Mouse (Mus musculus) hindbrain, embryonic 14.5 days (tissue): ENCODE data around the gene Pax7. TPM values are rescaled to one million over a fixed set of nuclear protein-coding genes. Genes with fewer than 3 reads are reported as not detected.

Experiments used
- ATAC-seq: fragments of 200-750 bp; cut with Nextera tagmentation; 2 replicates; pipeline ENCODE4 v1.8.0; 2017; ENCODE audit warnings: moderate number of reproducible peaks, mild to moderate bottlenecking, moderate TSS enrichment, moderate library complexity; ENCODE audit not compliant: low FRiP score
- DNase-seq: peaks from one replicate; pipeline ENCODE4 v3.0.0-alpha.2; 2015; ENCODE audit warnings: low spot score
- H3K27ac ChIP-seq: fragments of 300-500 bp; sonication (generic); 2 replicates; pipeline ENCODE4 v1.5.1; 2014; ENCODE audit warnings: mild to moderate bottlenecking, moderate library complexity
- H3K27me3 ChIP-seq: fragments of 300-500 bp; sonication (generic); 2 replicates; pipeline ENCODE4 v1.6.1; 2014; ENCODE audit warnings: mild to moderate bottlenecking, low read length, mixed read lengths; ENCODE audit not compliant: control insufficient read depth, insufficient read depth
- H3K36me3 ChIP-seq: fragments of 300-500 bp; sonication (generic); replicated peaks from 2 replicates; pipeline ENCODE4 v1.6.1; 2014; ENCODE audit not compliant: control insufficient read depth, insufficient read depth
- H3K4me1 ChIP-seq: fragments of 300-500 bp; sonication (generic); replicated peaks from 2 replicates; pipeline ENCODE4 v1.6.1; 2014; ENCODE audit warnings: antibody characterized with exemption, low read length, mixed read lengths; ENCODE audit not compliant: control insufficient read depth, insufficient read depth
- H3K4me2 ChIP-seq: fragments of 300-500 bp; sonication (generic); replicated peaks from 2 replicates; pipeline ENCODE4 v1.6.1; 2014; ENCODE audit warnings: mild to moderate bottlenecking, moderate library complexity
- H3K4me3 ChIP-seq: fragments of 300-500 bp; sonication (generic); replicated peaks from 2 replicates; pipeline ENCODE4 v1.5.1; 2014; ENCODE audit warnings: mild to moderate bottlenecking, low read length
- H3K9ac ChIP-seq: fragments of 300-500 bp; sonication (generic); 2 replicates; pipeline ENCODE4 v1.6.1; 2014
- H3K9me3 ChIP-seq: fragments of 300-500 bp; sonication (generic); 2 replicates; pipeline ENCODE4 v1.6.1; 2016; ENCODE audit warnings: low read length; ENCODE audit not compliant: control insufficient read depth
- WGBS: fragments of 180-500 bp; shearing (Covaris S2); extraction: QIAGEN DNeasy Blood & Tissue Kit; methylation state at CpG from one replicate; pipeline ENCODE4 v1.1.7; 2014; 5-methylcytosine and 5-hydroxymethylcytosine counted together
- polyA plus RNA-seq: library from polyadenylated mRNA; unstranded; fragments of >200 nt; fragmentation: Nextera tagmentation; extraction: Ambion mirVana; gene quantifications from 2 replicates; pipeline ENCODE4 v1.2.1, GENCODE M21; 2014

The Pax7 gene
- polyA plus RNA-seq, 1 experiment from 2014 or later, result 0.24 TPM

DNA sequence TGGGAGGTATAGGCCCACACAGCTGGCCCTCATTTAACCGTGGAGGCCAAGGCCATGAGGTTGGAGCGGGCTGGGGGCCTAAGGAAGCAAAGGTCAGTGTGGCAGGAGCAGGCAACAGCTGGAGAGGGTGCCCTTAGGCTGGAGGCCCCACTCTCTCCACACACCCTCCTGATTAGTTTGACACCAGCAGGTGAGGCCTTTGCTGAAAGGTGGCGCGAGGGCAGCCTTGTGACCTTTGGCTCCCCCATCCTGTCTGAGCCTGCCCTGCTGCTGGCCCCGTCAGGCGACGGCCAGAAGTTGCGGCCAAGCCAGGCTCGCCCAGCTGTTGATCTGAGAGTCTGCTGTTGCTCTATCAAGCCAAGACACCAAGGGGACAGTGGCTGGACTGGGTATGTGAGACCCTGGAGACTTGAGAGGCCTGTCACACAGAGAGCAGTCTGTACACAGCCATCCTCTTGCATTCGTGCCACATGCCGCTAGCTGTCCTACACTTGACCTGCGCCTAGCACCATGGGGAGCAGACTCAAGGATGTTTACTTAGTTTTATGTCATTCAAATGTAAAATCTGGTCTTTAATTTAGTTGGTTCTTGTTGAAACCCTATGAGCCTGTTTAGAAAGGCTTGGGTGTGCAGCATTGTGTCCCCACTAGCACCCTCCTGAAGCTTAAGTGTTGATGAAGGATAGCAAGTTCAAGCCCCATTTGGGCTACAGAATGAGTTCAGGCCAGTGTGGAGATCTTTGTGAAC, 86.0 kb downstream of the Pax7 start:
- ATAC-seq (no peak), DNase-seq (no peak)
- no peaks in the 10 kb centered on the region for H3K36me3 ChIP-seq

DNA sequence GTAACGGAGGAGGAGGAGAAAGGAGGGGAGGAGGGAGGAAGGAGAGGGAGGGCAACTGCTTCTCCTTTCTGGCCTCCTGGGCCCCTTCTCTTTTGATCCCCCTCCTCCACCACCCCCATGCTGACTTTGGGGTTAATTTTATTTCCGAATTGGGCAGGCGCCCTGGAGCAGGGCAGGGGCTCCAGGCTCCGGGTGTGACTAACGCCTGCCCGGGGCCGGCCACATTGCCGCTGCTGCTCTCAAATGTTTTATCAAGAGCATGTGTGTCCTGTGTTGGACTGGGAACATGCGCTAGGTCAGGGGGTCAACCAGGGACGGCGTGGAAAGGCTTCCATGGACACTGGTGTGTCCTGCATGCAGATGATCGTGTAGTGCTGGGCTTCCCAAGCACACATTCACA, 87.2 kb downstream of the Pax7 start:
- Histone ChIP-seq H3K4me3 (no peak overlapping the region), H3K36me3 (no peaks in the 10 kb centered on the region), H3K27ac (no peak overlapping the region), H3K9me3 (no peaks in the 10 kb centered on the region), H3K4me2 (no peak overlapping the region), H3K27me3 (no peaks in the 10 kb centered on the region), H3K9ac (no peak overlapping the region), H3K4me1 (peaks cover 5% of the 10 kb centered on the region; the same call in 1 of the 2 replicates)
- ATAC-seq, result no peak
- no peak for DNase-seq
- WGBS, result 57% methylated on average over 12 of the region's 12 CpGs

More for the DNA sequence above, 86.0 kb downstream of the Pax7 start:
- WGBS, result 51% methylated on average over 12 of the region's 12 CpGs
- Histone ChIP-seq H3K27ac (no peak overlapping the region), H3K9ac (no peak overlapping the region), H3K27me3 (no peaks in the 10 kb centered on the region), H3K9me3 (no peaks in the 10 kb centered on the region), H3K4me3 (no peak overlapping the region), H3K4me2 (no peak overlapping the region), H3K4me1 (peaks cover 5% of the 10 kb centered on the region; the same call in 1 of the 2 replicates)

GRCm38 (mm10) chr4:139744765-139745395, 88.4 kb downstream of the Pax7 start:
- no peak overlapping the region for H3K27ac ChIP-seq
- WGBS, result 47% methylated on average over 12 of the region's 12 CpGs

DNA sequence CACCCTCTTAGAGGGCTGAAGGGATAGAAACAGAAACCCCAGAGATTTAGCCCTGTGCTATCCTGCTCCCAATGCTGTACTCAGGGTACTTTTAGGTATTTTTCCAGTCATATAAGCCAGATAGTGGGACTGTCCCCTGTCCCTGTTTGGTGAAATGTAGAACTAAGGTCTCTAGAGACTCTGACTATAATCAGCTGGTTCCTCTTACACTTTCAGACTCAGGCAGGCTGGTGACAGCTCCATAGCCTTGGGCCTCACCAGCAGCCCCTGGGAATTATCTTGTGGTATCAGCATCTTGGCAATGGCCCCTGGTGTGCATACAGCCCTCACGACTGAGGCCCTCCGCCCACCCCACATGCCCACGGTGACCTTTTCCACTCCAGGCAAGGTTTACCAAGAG, 89.7 kb downstream of the Pax7 start:
- Histone ChIP-seq H3K36me3 (no peaks in the 10 kb centered on the region), H3K9me3 (no peaks in the 10 kb centered on the region), H3K4me2 (no peak overlapping the region), H3K27ac (no peak overlapping the region), H3K9ac (no peak overlapping the region), H3K4me3 (no peak overlapping the region), H3K27me3 (no peaks in the 10 kb centered on the region), H3K4me1 (peaks cover 5% of the 10 kb centered on the region; the same call in 1 of the 2 replicates)
- ATAC-seq, result no peak
- DNase-seq, result no peak
- WGBS, result 83% methylated on average over 3 of the region's 3 CpGs

More at GRCm38 (mm10) chr4:139744765-139745395, 88.4 kb downstream of the Pax7 start:
- Histone ChIP-seq H3K4me1 (peaks cover 5% of the 10 kb centered on the region; the same call in 1 of the 2 replicates), H3K9ac (no peak overlapping the region), H3K27me3 (no peaks in the 10 kb centered on the region), H3K4me3 (no peak overlapping the region), H3K4me2 (no peak overlapping the region), H3K9me3 (no peaks in the 10 kb centered on the region), H3K36me3 (no peaks in the 10 kb centered on the region)
- DNase-seq (no peak), ATAC-seq (no peak)

- Histone ChIP-seq H3K9me3 (no peaks in the 10 kb centered on the region), H3K4me3 (no peak overlapping the region), H3K4me1 (no peaks in the 10 kb centered on the region), H3K27me3 (no peaks in the 10 kb centered on the region), H3K36me3 (no peaks in the 10 kb centered on the region), H3K4me2 (no peak overlapping the region), H3K9ac (no peak overlapping the region), H3K27ac (no peak overlapping the region)
- WGBS, result 89% methylated on average over 9 of the region's 9 CpGs
- DNase-seq, result no peak
- ATAC-seq, result no peak
Measured at GRCm38 (mm10) chr4:139737035-139737434, 96.3 kb downstream of the Pax7 start.

DNA sequence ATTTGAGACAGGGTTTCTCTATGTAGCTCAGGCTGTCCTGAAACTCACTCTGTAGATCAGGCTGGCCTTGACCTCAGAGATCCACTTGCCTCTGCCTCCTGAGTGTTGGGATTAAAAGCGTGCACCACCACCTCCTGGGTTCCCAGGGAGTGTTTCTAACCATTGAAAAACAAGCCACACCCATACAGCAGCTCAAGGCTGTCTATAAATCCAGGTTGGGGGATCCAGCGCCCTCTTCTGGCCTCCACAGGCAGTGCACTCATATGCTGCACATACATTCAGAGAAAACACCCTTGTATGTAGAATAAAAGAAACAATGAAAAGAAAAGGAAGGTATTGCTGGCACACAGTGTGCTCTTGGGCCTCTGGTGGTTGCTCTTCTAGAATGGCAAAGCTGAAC, 106.2 kb downstream of the Pax7 start:
- WGBS, result 57% methylated on average over 2 of the region's 2 CpGs
- ATAC-seq (no peak), DNase-seq (no peak)

GRCm38 (mm10) chr4:139725421-139725820, 107.9 kb downstream of the Pax7 start:
- DNase-seq, result no peak
- H3K9me3 ChIP-seq, result 0 out of 2 replicates have a peak, but pooled peaks cover 2% of the 10 kb centered on the region
- H3K4me2 ChIP-seq, result no peak overlapping the region
- H3K36me3 ChIP-seq, result no peaks in the 10 kb centered on the region
- no peak overlapping the region for H3K4me3 ChIP-seq
- no peak overlapping the region for H3K9ac ChIP-seq
- H3K4me1 ChIP-seq, result no peaks in the 10 kb centered on the region; the same call in 1 of the 2 replicates
- H3K27ac ChIP-seq, result no peak overlapping the region
- ATAC-seq, result no peak
- no peaks in the 10 kb centered on the region for H3K27me3 ChIP-seq
- 66% methylated on average over 15 of the region's 15 CpGs for WGBS

More for the DNA sequence above, 106.2 kb downstream of the Pax7 start:
- H3K4me1 ChIP-seq, result no peaks in the 10 kb centered on the region; the same call in 1 of the 2 replicates
- no peak overlapping the region for H3K9ac ChIP-seq
- H3K36me3 ChIP-seq, result no peaks in the 10 kb centered on the region
- H3K4me2 ChIP-seq, result no peak overlapping the region
- H3K27me3 ChIP-seq, result no peaks in the 10 kb centered on the region
- no peak overlapping the region for H3K27ac ChIP-seq
- peaks cover 6% of the 10 kb centered on the region; the same call in 1 of the 2 replicates for H3K9me3 ChIP-seq
- H3K4me3 ChIP-seq, result no peak overlapping the region

DNA sequence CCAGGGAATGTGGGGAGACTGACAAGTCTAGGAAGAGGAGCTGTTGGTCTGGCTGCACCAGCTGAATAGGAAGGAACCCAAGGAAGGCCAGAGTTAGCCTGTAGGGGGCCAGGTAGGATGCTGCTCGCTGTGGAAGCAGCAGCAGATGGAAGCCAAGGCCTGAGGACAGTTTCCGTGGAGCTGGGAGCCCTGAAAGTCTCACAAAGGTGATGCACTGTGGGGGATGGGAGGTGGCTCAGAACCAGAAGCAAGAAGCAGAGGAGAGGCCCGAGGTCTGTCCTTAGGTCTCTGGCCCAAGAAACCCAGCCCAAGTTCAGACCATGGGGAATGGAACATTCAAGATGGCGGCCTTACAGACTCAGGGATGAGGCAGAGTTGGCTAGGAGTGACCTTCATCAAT, 109.0 kb downstream of the Pax7 start:
- no peak for DNase-seq
- no peaks in the 10 kb centered on the region for H3K27me3 ChIP-seq
- no peak for ATAC-seq
- no peak overlapping the region for H3K4me3 ChIP-seq
- no peak overlapping the region for H3K27ac ChIP-seq
- no peak overlapping the region for H3K9ac ChIP-seq
- 76% methylated on average over 4 of the region's 4 CpGs for WGBS
- H3K4me2 ChIP-seq, result no peak overlapping the region
- H3K4me1 ChIP-seq, result no peaks in the 10 kb centered on the region; the same call in 1 of the 2 replicates
- H3K36me3 ChIP-seq, result no peaks in the 10 kb centered on the region
- no peaks in the 10 kb centered on the region for H3K9me3 ChIP-seq

- Histone ChIP-seq H3K27ac (no peak overlapping the region), H3K9ac (no peak overlapping the region), H3K9me3 (no peaks in the 10 kb centered on the region), H3K4me2 (no peak overlapping the region), H3K27me3 (no peaks in the 10 kb centered on the region), H3K36me3 (no peaks in the 10 kb centered on the region), H3K4me3 (no peak overlapping the region), H3K4me1 (no peaks in the 10 kb centered on the region)
- ATAC-seq (no peak), DNase-seq (no peak)
- 82% methylated on average over 5 of the region's 5 CpGs for WGBS
Measured at GRCm38 (mm10) chr4:139718978-139719377, 114.3 kb downstream of the Pax7 start.
